Mouse (Mus musculus) embryonic facial prominence, embryonic 12.5 days (tissue): ENCODE measurements at regions not wholly inside any gene's neighbourhood (a gene's known extent, or its start where the extent isn't known, plus 50 kb on each side); places are given as distances from the start of the nearest gene placed in this dataset. TPM values are rescaled to one million over a fixed set of nuclear protein-coding genes. Genes with fewer than 3 reads are reported as not detected.

Experiments
- microRNA-seq: library from miRNA; unstranded; fragments of <30 nt; microRNA quantifications from one replicate; pipeline ENCODE4, GENCODE M21; 2017

Small RNA genes lying in the stretch of these regions (microRNA-seq; reads per million reads assigned to microRNA genes)
- not detected for gene Gm22401
